Mouse (Mus musculus) liver, embryonic 11.5 days (tissue): ENCODE results near the gene Crtap. TPM values are rescaled to one million over a fixed set of nuclear protein-coding genes. Genes with fewer than 3 reads are reported as not detected.
"Not testable (repeated sequence)": the region's sequence is repeated elsewhere in the genome, so short reads cannot be mapped to it uniquely, and the experiment has no call there.

Source experiments
- ATAC-seq: fragments of 200-750 bp; cut with Nextera tagmentation; replicated peaks from 2 replicates; pipeline ENCODE4 v1.8.0; 2017; ENCODE audit warnings: moderate number of reproducible peaks, mild to moderate bottlenecking, moderate TSS enrichment, moderate library complexity; ENCODE audit not compliant: low FRiP score
- DNase-seq: peaks from one replicate; pipeline ENCODE4 v3.0.0-alpha.2; 2017; ENCODE audit warnings: low spot score
- H3K27ac ChIP-seq: fragments of 300-500 bp; sonication (generic); 2 replicates; pipeline ENCODE4 v1.5.1; 2014; ENCODE audit warnings: mild to moderate bottlenecking, low read depth, low read length, control low read depth
- H3K27me3 ChIP-seq: fragments of 300-500 bp; sonication (generic); replicated peaks from 2 replicates; pipeline ENCODE4 v1.6.1; 2014; ENCODE audit warnings: low read length, mixed read lengths; ENCODE audit not compliant: control insufficient read depth, insufficient read depth
- H3K36me3 ChIP-seq: fragments of 300-500 bp; sonication (generic); 2 replicates; pipeline ENCODE4 v1.6.1; 2014; ENCODE audit warnings: mild to moderate bottlenecking, low read length, moderate library complexity, mixed read lengths; ENCODE audit not compliant: control insufficient read depth, insufficient read depth
- H3K4me1 ChIP-seq: fragments of 300-500 bp; sonication (generic); replicated peaks from 2 replicates; pipeline ENCODE4 v1.6.1; 2014; ENCODE audit warnings: low read length, mixed read lengths; ENCODE audit not compliant: control insufficient read depth, insufficient read depth
- H3K4me2 ChIP-seq: fragments of 300-500 bp; sonication (generic); 2 replicates; pipeline ENCODE4 v1.6.1; 2014; ENCODE audit warnings: mild to moderate bottlenecking, control low read depth, moderate library complexity
- H3K4me3 ChIP-seq: fragments of 300-500 bp; sonication (generic); 2 replicates; pipeline ENCODE4 v1.5.1; 2014; ENCODE audit warnings: low read depth, low read length, control low read depth
- H3K9ac ChIP-seq: fragments of 300-500 bp; sonication (generic); 2 replicates; pipeline ENCODE4 v1.6.1; 2014; ENCODE audit warnings: low read depth, low read length, control low read depth
- H3K9me3 ChIP-seq: fragments of 300-500 bp; sonication (generic); 2 replicates; pipeline ENCODE4 v1.6.1; 2016; ENCODE audit warnings: low read length, inconsistent platforms, mixed read lengths; ENCODE audit not compliant: control insufficient read depth
- WGBS: fragments of 180-500 bp; shearing (Covaris S2); extraction: QIAGEN DNeasy Blood & Tissue Kit; methylation state at CpG from one replicate; pipeline ENCODE4 v1.1.7; 2014; 5-methylcytosine and 5-hydroxymethylcytosine counted together
- polyA plus RNA-seq: library from polyadenylated mRNA; unstranded; fragments of >200 nt; fragmentation: Nextera tagmentation; extraction: Ambion mirVana; gene quantifications from 2 replicates; pipeline ENCODE4 v1.2.1, GENCODE M21; 2014

The Crtap gene
- polyA plus RNA-seq, 1 experiment from 2014 or later: 46.8 TPM

- H3K27ac ChIP-seq, H3K4me3 ChIP-seq, H3K4me1 ChIP-seq, H3K9ac ChIP-seq, H3K36me3 ChIP-seq, H3K9me3 ChIP-seq, H3K27me3 ChIP-seq, H3K4me2 ChIP-seq, DNase-seq, ATAC-seq: not testable (repeated sequence)
Observed at GRCm38 (mm10) chr9:114328332-114328731, 62.1 kb downstream of the Crtap start.

- Histone ChIP-seq H3K9ac (no peak overlapping the region), H3K4me2 (no peak overlapping the region), H3K27ac (no peak overlapping the region), H3K4me1 (no peaks in the 10 kb centered on the region), H3K36me3 (no peaks in the 10 kb centered on the region), H3K27me3 (no peaks in the 10 kb centered on the region), H3K9me3 (no peaks in the 10 kb centered on the region), H3K4me3 (no peak overlapping the region)
- whole genome bisulfite sequencing: 59% methylated on average over 3 of the region's 3 CpGs
- ATAC-seq: no peak
- no peak for DNase-seq
Observed at GRCm38 (mm10) chr9:114326011-114326748, 64.3 kb downstream of the Crtap start.

Other genes with a start within 250 kb of the Crtap start
- not detected in 2 replicates for gene Bcl2a1c, start 60.5 kb downstream of the Crtap start, polyA plus RNA-seq
- gene Glb1, start 10.4 kb upstream of the Crtap start, polyA plus RNA-seq: 26.4 and 28.8 TPM in 2 replicates
- gene Tmppe, start 10.4 kb upstream of the Crtap start, polyA plus RNA-seq: 5.3 and 5.7 TPM in 2 replicates
- not detected in 2 replicates for gene Ccr4, start 114.2 kb upstream of the Crtap start, polyA plus RNA-seq
- gene C130032M10Rik, start 125.0 kb upstream of the Crtap start, polyA plus RNA-seq: 0.30 TPM in 1 of 2 replicates, not detected in the other
- 2.6 and 3.1 TPM in 2 replicates for gene Trim71, start 173.7 kb upstream of the Crtap start, polyA plus RNA-seq
- 52.8 and 57.7 TPM in 2 replicates for gene Cnot10, start 249.5 kb upstream of the Crtap start, polyA plus RNA-seq